Mouse (Mus musculus): ENCODE data around the gene Ybx1.

Ybx1 gene

GRCm38 (mm10) chr4:119274627-119275026 lies 19.8 kb downstream of the Ybx1 start:
- no peak for DNase-seq (ENCODE audit: low spot score)

- DNase-seq (ENCODE audit: low spot score) = no peak
Measured at GRCm38 (mm10) chr4:119266606-119267005, 27.8 kb downstream of the Ybx1 start.

- no peak for DNase-seq (ENCODE audit: low spot score)
Measured at GRCm38 (mm10) chr4:119263459-119263858, 30.9 kb downstream of the Ybx1 start.

- no peak for DNase-seq (ENCODE audit: low spot score)
Measured at GRCm38 (mm10) chr4:119262483-119262882, 31.9 kb downstream of the Ybx1 start.

- DNase-seq (ENCODE audit: low spot score) = no peak
Measured at GRCm38 (mm10) chr4:119261087-119261713, 33.2 kb downstream of the Ybx1 start.

GRCm38 (mm10) chr4:119259344-119260254 lies 34.8 kb downstream of the Ybx1 start:
- DNase-seq (ENCODE audit: low spot score) = no peak

- no peak for DNase-seq (ENCODE audit: low spot score)
Measured at GRCm38 (mm10) chr4:119257083-119257482, 37.3 kb downstream of the Ybx1 start.

GRCm38 (mm10) chr4:119255351-119255750 lies 39.1 kb downstream of the Ybx1 start, which contains the start of gene Cldn19:
Gene Cldn19 (plus strand): TSS chr4:119255414.
- no peak for DNase-seq (ENCODE audit: low spot score)

GRCm38 (mm10) chr4:119254012-119254618 lies 40.3 kb downstream of the Ybx1 start:
- no peak for DNase-seq (ENCODE audit: low spot score)

- no peak for DNase-seq (ENCODE audit: low spot score)
Measured at GRCm38 (mm10) chr4:119252025-119252808, 42.2 kb downstream of the Ybx1 start.

GRCm38 (mm10) chr4:119248407-119248965 lies 45.9 kb downstream of the Ybx1 start:
- DNase-seq (ENCODE audit: low spot score) = no peak

GRCm38 (mm10) chr4:119247462-119248235 lies 46.8 kb downstream of the Ybx1 start:
- peak; percentile 42 for DNase-seq (ENCODE audit: low spot score)

GRCm38 (mm10) chr4:119246688-119247225 lies 47.6 kb downstream of the Ybx1 start:
- no peak for DNase-seq (ENCODE audit: low spot score)

- no peak for DNase-seq (ENCODE audit: low spot score)
Measured at GRCm38 (mm10) chr4:119245961-119246360, 48.4 kb downstream of the Ybx1 start.

GRCm38 (mm10) chr4:119245556-119245955 lies 48.8 kb downstream of the Ybx1 start:
- peak; percentile 51 for DNase-seq (ENCODE audit: low spot score)

- DNase-seq (ENCODE audit: low spot score) = peak; percentile 39
Measured at GRCm38 (mm10) chr4:119244468-119245240, 49.8 kb downstream of the Ybx1 start.

- no peak for DNase-seq (ENCODE audit: low spot score)
Measured at GRCm38 (mm10) chr4:119242571-119242970, 51.8 kb downstream of the Ybx1 start.

GRCm38 (mm10) chr4:119241664-119242063 lies 52.7 kb downstream of the Ybx1 start:
- no peak for DNase-seq (ENCODE audit: low spot score)

- DNase-seq (ENCODE audit: low spot score) = peak; percentile 35
Measured at GRCm38 (mm10) chr4:119239181-119239682, 55.2 kb downstream of the Ybx1 start.

GRCm38 (mm10) chr4:119238661-119239060 lies 55.7 kb downstream of the Ybx1 start:
- DNase-seq (ENCODE audit: low spot score) = no peak
